Mouse (Mus musculus) kidney, postnatal 14 days (tissue): Measurements from ENCODE around the gene Gm13723.

Experiments used
- DNase-seq: peaks from one replicate; pipeline ENCODE4 v3.0.0; 2022; ENCODE audit warnings: mixed read lengths

Gene Gm13723

GRCm38 (mm10) chr2:86874702-86875101 is at the start of gene Gm13723:
Gene Gm13723, minus strand, starts transcription at chr2:86874802.
- no peak for DNase-seq

- no peak for DNase-seq
These were observed 31.0 kb upstream of the Gm13723 start for GRCm38 (mm10) chr2:86905647-86906046.

DNA sequence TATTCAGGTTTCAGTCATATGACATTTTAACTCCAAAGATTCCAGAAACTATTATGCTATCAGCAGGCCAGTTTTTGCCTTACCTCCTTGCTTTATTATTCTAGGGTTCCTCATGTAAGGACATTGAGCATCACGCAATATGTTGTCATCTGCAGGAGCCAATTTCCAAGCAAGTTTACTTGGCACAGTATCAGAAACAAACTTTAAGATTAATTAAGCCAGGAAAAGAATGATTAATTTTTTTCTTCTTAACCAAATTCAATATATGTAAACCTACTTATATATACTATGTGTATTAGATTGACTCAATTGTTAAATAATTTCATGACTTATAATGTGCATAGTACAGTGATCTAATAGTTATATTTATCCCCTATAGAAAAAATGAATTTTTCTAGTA is 17.5 kb upstream of the Gm13723 start, which contains the start of gene Olfr1097:
TSS of gene Olfr1097 (minus strand) at position 101 of the 400 bp plus-strand sequence.
- DNase-seq: no peak

DNA sequence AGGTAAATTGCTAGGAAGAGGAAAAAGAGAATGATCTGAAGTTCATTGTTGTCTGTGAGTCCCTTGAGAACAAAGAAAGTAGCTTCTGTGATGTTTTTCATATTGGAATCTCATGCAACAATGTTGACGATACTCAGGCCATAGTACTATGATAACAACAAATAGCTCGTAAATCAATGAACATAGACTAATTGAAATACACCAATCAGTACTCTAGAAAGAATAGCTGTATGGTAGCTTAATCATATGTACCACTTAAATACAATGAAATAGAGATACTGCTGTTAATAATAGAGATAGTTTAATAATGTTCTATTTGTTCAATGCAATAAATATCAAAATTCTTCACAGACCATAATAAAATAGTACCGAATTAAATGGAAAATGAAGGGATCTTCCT is 23.0 kb downstream of the Gm13723 start, which contains the start of gene Olfr1095:
TSS of gene Olfr1095 (minus strand) at position 101 of the 400 bp plus-strand sequence.
- no peak for DNase-seq

DNA sequence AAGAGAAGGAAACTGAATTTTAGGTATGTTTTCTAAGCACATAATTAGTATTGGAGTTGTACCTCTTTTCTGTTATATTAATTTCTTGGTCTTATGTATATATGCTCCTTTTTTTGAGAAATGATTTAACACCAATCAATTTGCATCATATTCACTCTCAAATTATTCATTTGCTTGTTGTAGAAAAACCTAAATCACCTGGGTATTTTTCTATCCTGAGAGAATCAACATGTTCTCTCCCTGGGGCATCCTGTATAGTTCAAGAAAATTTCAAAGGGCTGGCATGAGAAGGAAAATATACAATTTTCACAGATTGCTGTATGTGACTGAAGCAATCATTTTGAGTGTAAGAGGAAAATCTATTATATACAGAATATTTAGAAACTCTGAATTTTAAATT is 50.2 kb downstream of the Gm13723 start, which contains the start of gene Olfr1094:
TSS of gene Olfr1094 (plus strand) at position 301 of the 400 bp plus-strand sequence.
- DNase-seq: no peak
